Mouse (Mus musculus): ENCODE data around the gene Gstp3. TPM values are rescaled to one million over a fixed set of nuclear protein-coding genes. Genes with fewer than 3 reads are reported as not detected.

The Gstp3 gene
- total RNA-seq (2021) (not detected), polyA plus RNA-seq (2012; rRNA removed) (1.1 TPM in 1 of 2 replicates, not detected in the other)
- long read RNA-seq = 0 reads

DNA sequence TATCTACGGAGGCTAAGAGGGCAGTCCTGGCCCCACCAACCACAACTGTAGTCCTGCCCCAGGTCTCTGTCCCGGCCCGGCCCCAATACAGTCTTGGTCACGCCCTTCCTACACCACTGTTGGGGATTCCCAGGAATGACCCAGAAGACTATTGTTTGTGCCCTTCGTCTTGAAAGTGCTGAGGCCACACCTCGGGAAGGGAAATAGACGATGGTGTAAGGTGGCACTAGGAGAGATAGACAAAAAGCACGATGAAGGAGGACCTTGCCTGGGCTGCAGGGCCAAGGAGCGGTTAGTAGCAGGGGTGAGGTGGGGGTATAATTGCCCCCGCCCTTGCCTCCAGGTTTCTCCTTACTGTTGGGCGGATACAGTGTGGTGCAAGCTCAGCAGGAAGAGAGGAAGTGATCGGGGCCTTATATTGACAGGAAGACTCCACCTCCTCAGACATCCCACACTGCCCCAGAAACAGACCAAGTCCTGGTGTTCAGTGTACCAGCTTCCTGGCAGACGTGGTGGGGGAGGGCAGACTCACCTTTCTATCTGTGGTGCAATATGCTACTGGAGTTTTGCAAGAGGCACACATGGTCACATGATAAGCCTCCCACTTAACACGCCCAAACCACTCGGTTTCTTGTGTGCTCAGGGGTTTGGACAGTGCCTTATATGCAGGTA is at the start of gene Gstp3:
Gene Gstp3 (minus strand): TSS at position 501 of the 672 bp plus-strand sequence.
- intact Hi-C loops (cut with DNase I) = no loop called here
- Histone ChIP-seq H3K4me3 (no peak within 1 kb of the TSS), H3K27me3 (ENCODE audit: control insufficient read depth, insufficient read depth, low read length) (no peaks in the 10 kb centered on the region), H3K36me3 (ENCODE audit: control insufficient read depth, insufficient read depth, low read length) (no peaks in the 10 kb centered on the region), H3K27ac (no peak within 1 kb of the TSS), H3K4me1 (ENCODE audit: control insufficient read depth, insufficient read depth, low read length) (no peaks in the 10 kb centered on the region; the same call in 1 of the 2 replicates), H3K79me2 (replicated peaks; ENCODE audit: control insufficient read depth, insufficient read depth, low read length) (no peaks in the 10 kb centered on the region), H3K9ac (ENCODE audit: low read depth, low read length) (no peak within 1 kb of the TSS)
- DNase-seq = no peak
- TF ChIP-seq POLR2A (IDR thresholded peaks at IDR 0.05; ENCODE audit: insufficient read depth, low read depth, low read length) = no peak
- no peak for TF ChIP-seq CTCF (IDR thresholded peaks at IDR 0.05)
- TF ChIP-seq EP300 (IDR thresholded peaks at IDR 0.05; ENCODE audit: insufficient read depth, low read depth, low read length) = no peak
- 59% methylated on average over 15 of the region's 15 CpGs for WGBS

DNA sequence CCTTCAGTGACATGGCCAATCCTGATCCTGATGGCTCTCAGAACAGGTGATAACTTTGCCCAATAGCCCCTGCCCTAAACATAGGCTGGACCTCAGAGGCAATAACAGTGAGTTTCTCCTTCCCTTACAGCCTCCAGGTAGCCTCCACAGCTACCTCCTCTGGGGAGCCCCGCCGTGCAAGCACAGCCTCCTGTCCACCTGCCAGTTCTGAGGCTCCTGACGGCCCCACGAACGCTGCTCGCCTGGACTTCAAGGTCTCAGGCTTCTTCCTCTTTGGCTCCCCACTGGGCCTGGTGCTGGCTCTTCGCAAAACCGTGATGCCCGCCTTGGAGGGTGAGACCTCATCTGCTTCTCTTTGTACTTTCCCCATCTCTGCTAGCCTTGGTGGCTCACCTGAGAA is 49.2 kb upstream of the Gstp3 start:
- Histone ChIP-seq H3K27me3 (ENCODE audit: control insufficient read depth, insufficient read depth, low read length) (no peaks in the 10 kb centered on the region), H3K9ac (ENCODE audit: low read depth, low read length) (no peak overlapping the region), H3K4me1 (ENCODE audit: control insufficient read depth, insufficient read depth, low read length) (peaks cover 9% of the 10 kb centered on the region), H3K79me2 (replicated peaks; ENCODE audit: control insufficient read depth, insufficient read depth, low read length) (no peaks in the 10 kb centered on the region), H3K36me3 (ENCODE audit: control insufficient read depth, insufficient read depth, low read length) (no peaks in the 10 kb centered on the region), H3K4me3 (no peak overlapping the region), H3K27ac (no peak overlapping the region)
- intact Hi-C loops (cut with DNase I) = no loop called here
- 88% methylated on average over 9 of the region's 9 CpGs for WGBS
- no peak for TF ChIP-seq POLR2A (IDR thresholded peaks at IDR 0.05; ENCODE audit: insufficient read depth, low read depth, low read length)
- TF ChIP-seq EP300 (IDR thresholded peaks at IDR 0.05; ENCODE audit: insufficient read depth, low read depth, low read length) = no peak
- TF ChIP-seq CTCF (IDR thresholded peaks at IDR 0.05) = no peak
- DNase-seq = no peak

DNA sequence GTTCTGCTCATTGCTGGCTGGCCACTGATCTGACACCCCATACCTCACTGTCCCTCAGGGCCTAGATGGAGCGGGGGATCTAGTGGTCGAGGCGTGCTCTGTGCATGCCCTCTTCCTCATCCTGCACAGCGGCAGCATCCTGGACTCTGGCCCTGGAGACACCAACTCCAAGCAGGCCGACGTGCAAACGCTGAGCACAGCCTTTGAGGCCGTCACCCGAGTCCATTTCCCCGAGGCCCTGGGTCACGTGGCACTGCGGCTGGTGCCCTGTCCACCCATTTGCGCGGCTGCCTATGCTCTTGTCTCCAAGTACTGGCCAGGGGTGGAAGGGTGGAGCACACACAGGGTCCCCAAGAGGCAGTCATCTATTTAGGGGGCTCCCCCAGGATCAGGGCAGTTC is 47.3 kb upstream of the Gstp3 start:
- H3K9ac ChIP-seq (ENCODE audit: low read depth, low read length) = no peak overlapping the region
- no peaks in the 10 kb centered on the region for H3K79me2 ChIP-seq (replicated peaks; ENCODE audit: control insufficient read depth, insufficient read depth, low read length)
- intact Hi-C loops (cut with DNase I) = no loop called here
- no peak for DNase-seq
- WGBS = 90% methylated on average over 14 of the region's 14 CpGs
- H3K4me1 ChIP-seq (ENCODE audit: control insufficient read depth, insufficient read depth, low read length) = no peaks in the 10 kb centered on the region
- H3K27me3 ChIP-seq (ENCODE audit: control insufficient read depth, insufficient read depth, low read length) = no peaks in the 10 kb centered on the region
- H3K27ac ChIP-seq = no peak overlapping the region
- H3K36me3 ChIP-seq (ENCODE audit: control insufficient read depth, insufficient read depth, low read length) = no peaks in the 10 kb centered on the region
- no peak overlapping the region for H3K4me3 ChIP-seq
- TF ChIP-seq POLR2A (IDR thresholded peaks at IDR 0.05; ENCODE audit: insufficient read depth, low read depth, low read length) (no peak), CTCF (IDR thresholded peaks at IDR 0.05) (no peak), EP300 (IDR thresholded peaks at IDR 0.05; ENCODE audit: insufficient read depth, low read depth, low read length) (no peak)

DNA sequence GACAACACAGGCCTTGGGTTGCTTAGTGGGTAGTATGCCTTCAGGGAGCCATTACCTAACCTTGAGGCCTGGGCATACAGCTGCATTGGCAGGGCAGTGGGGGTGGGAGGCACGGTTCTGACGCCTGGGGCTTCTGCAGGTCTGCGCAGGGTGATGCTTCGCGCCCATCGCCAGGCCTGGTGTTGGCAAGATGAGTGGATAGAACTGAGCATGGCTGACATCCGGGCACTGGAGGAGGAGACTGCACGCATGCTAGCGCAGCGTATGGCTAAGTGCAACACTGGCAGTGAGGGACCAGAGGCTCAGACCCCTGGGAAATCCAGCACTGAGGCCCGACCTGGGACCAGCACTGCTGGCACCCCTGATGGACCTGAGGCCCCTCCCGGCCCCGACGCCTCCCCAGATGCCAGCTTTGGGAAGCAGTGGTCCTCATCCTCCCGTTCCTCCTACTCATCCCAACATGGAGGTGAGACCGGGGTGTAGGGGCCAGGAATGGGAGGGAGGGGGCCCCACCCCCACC is 45.4 kb upstream of the Gstp3 start:
- Histone ChIP-seq H3K36me3 (ENCODE audit: control insufficient read depth, insufficient read depth, low read length) (no peaks in the 10 kb centered on the region), H3K4me3 (no peak overlapping the region), H3K9ac (ENCODE audit: low read depth, low read length) (no peak overlapping the region), H3K27ac (no peak overlapping the region), H3K79me2 (replicated peaks; ENCODE audit: control insufficient read depth, insufficient read depth, low read length) (no peaks in the 10 kb centered on the region), H3K27me3 (ENCODE audit: control insufficient read depth, insufficient read depth, low read length) (no peaks in the 10 kb centered on the region), H3K4me1 (ENCODE audit: control insufficient read depth, insufficient read depth, low read length) (no peaks in the 10 kb centered on the region; the same call in 1 of the 2 replicates)
- 92% methylated on average over 16 of the region's 16 CpGs for WGBS
- DNase-seq = no peak
- TF ChIP-seq CTCF (IDR thresholded peaks at IDR 0.05) = no peak
- TF ChIP-seq EP300 (IDR thresholded peaks at IDR 0.05; ENCODE audit: insufficient read depth, low read depth, low read length) = no peak
- no peak for TF ChIP-seq POLR2A (IDR thresholded peaks at IDR 0.05; ENCODE audit: insufficient read depth, low read depth, low read length)
- intact Hi-C loops (cut with DNase I) = no loop called here

DNA sequence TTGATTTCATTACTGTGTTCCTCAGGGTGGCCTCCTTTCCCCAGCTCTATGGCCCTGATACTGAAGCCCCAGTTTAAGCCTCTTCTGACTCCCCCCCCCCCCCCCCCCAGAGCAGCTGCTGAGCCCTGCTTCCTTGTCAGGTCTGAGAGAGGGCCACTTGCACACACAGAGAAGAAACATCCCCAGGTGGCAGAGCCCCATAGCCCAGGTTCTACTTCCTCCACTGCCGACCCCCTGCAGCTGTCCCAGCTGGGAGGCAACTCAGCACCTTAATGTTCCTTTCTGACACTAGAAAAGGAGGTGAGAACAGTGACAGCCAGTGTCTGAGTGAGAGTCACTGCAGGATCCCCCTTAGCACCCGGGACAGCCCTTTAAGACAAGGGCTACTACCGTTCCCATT is 44.4 kb upstream of the Gstp3 start:
- no peaks in the 10 kb centered on the region for H3K27me3 ChIP-seq (ENCODE audit: control insufficient read depth, insufficient read depth, low read length)
- TF ChIP-seq EP300 (IDR thresholded peaks at IDR 0.05; ENCODE audit: insufficient read depth, low read depth, low read length) (no peak), CTCF (IDR thresholded peaks at IDR 0.05) (no peak), POLR2A (IDR thresholded peaks at IDR 0.05; ENCODE audit: insufficient read depth, low read depth, low read length) (no peak)
- no peak overlapping the region for H3K27ac ChIP-seq
- H3K4me3 ChIP-seq = no peak overlapping the region
- H3K4me1 ChIP-seq (ENCODE audit: control insufficient read depth, insufficient read depth, low read length) = peaks cover 1% of the 10 kb centered on the region
- WGBS = 52% methylated on average over 3 of the region's 3 CpGs
- H3K79me2 ChIP-seq (replicated peaks; ENCODE audit: control insufficient read depth, insufficient read depth, low read length) = no peaks in the 10 kb centered on the region
- intact Hi-C loops (cut with DNase I) = no loop called here
- no peaks in the 10 kb centered on the region for H3K36me3 ChIP-seq (ENCODE audit: control insufficient read depth, insufficient read depth, low read length)
- DNase-seq = no peak
- H3K9ac ChIP-seq (ENCODE audit: low read depth, low read length) = no peak overlapping the region

DNA sequence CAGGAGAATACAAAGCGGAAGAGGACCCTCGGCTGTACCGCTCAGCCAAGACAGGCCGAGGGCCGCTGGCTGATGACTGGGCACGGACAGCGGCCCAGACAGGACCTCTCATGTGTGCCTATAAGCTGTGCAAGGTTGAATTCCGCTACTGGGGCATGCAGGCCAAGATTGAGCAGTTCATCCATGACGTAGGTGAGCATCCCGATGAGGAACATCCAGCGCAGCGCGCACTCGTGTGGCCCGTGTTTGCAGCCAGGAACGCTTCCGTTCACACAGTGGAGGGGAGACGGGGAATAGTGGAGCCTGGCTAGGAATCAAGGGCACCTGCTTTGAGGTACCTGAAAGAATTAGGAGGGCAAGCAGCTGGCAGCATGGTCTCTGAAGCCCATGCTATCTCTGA is 43.9 kb upstream of the Gstp3 start:
- H3K79me2 ChIP-seq (replicated peaks; ENCODE audit: control insufficient read depth, insufficient read depth, low read length) = no peaks in the 10 kb centered on the region
- WGBS = 92% methylated on average over 18 of the region's 18 CpGs
- H3K9ac ChIP-seq (ENCODE audit: low read depth, low read length) = no peak overlapping the region
- no peaks in the 10 kb centered on the region for H3K27me3 ChIP-seq (ENCODE audit: control insufficient read depth, insufficient read depth, low read length)
- no peak for DNase-seq
- peaks cover 1% of the 10 kb centered on the region for H3K4me1 ChIP-seq (ENCODE audit: control insufficient read depth, insufficient read depth, low read length)
- no peaks in the 10 kb centered on the region for H3K36me3 ChIP-seq (ENCODE audit: control insufficient read depth, insufficient read depth, low read length)
- no peak overlapping the region for H3K27ac ChIP-seq
- intact Hi-C loops (cut with DNase I) = no loop called here
- no peak overlapping the region for H3K4me3 ChIP-seq
- TF ChIP-seq CTCF (IDR thresholded peaks at IDR 0.05) (no peak), POLR2A (IDR thresholded peaks at IDR 0.05; ENCODE audit: insufficient read depth, low read depth, low read length) (no peak), EP300 (IDR thresholded peaks at IDR 0.05; ENCODE audit: insufficient read depth, low read depth, low read length) (no peak)

All from heart, adult 2 months (tissue).